9 mouse cellular contexts compared by ENCODE assay signal in genomic region chr9:117583638-117584037, GRCm38 (mm10). TPM values are rescaled to one million over a fixed set of nuclear protein-coding genes. Genes with fewer than 3 reads are reported as not detected.
DNase-seq lines count a peak whose midpoint lies in the region; ATAC-seq and TF ChIP-seq lines count a peak whose summit lies in the region.
"Had no signal": no experiment of that assay in that cellular context is flagged by ENCODE, and none has a peak within 500 bp of the region (broad histone marks: within the 10 kb centered on the region; RNA-seq: fewer than 3 reads in every experiment).

No protein-coding gene starts in this region.

- H3K27me3 ChIP-seq in forebrain, embryonic 13.5 days = no peaks in the 10 kb centered on the region
- H3K27me3 ChIP-seq in forebrain, embryonic 11.5 days (ENCODE audit: control insufficient read depth, insufficient read depth, low read length) = no peaks in the 10 kb centered on the region
- H3K27me3 ChIP-seq in limb, embryonic 14.5 days (ENCODE audit: control insufficient read depth, insufficient read depth, low read length) = no peaks in the 10 kb centered on the region

- 73% methylated on average over 7 of the region's 7 CpGs for WGBS in forebrain, embryonic 13.5 days
- WGBS in forebrain, embryonic 11.5 days = 80% methylated on average over 7 of the region's 7 CpGs
- 52% methylated on average over 7 of the region's 7 CpGs for WGBS in limb, embryonic 14.5 days

- no peak for DNase-seq in forebrain, embryonic 11.5 days (ENCODE audit: low spot score)
- DNase-seq in kidney, postnatal 4 days = peak; percentile 42 to 57
- no peak for DNase-seq in kidney, adult 8-10 months
- DNase-seq in NIH3T3 (ENCODE audit: low read depth) = peak; percentile 58
- peak; percentile 82 for DNase-seq in limb, embryonic 14.5 days (ENCODE audit: low spot score)
- DNase-seq in spleen, adult 12 weeks (ENCODE audit: low spot score) = no peak
- DNase-seq in spleen, postnatal 36 days (ENCODE audit: low spot score in 2 of 2) = no peak

- no peak overlapping the region for H3K4me2 ChIP-seq in forebrain, embryonic 13.5 days
- no peak overlapping the region for H3K4me2 ChIP-seq in forebrain, embryonic 11.5 days (ENCODE audit: low read depth, low read length, severe bottlenecking)
- H3K4me2 ChIP-seq in limb, embryonic 14.5 days (replicated peaks; ENCODE audit: low read depth, low read length, severe bottlenecking) = no peak overlapping the region

- peak; percentile 50; the same call in 1 of the 2 replicates for ATAC-seq in forebrain, embryonic 13.5 days
- ATAC-seq in forebrain, embryonic 11.5 days (replicated peaks; ENCODE audit: low FRiP score) = no peak
- ATAC-seq in limb, embryonic 14.5 days (ENCODE audit: low FRiP score, low read depth) = no peak; the same call in 1 of the 2 replicates

- no peak overlapping the region for H3K9ac ChIP-seq in forebrain, embryonic 13.5 days
- no peak overlapping the region for H3K9ac ChIP-seq in forebrain, embryonic 11.5 days (ENCODE audit: low read length)
- H3K9ac ChIP-seq in limb, embryonic 14.5 days (ENCODE audit: low read depth, low read length, severe bottlenecking) = no peak overlapping the region

- H3K4me3 ChIP-seq in forebrain, embryonic 13.5 days = no peak overlapping the region
- H3K4me3 ChIP-seq in forebrain, embryonic 11.5 days (ENCODE audit: low read depth, low read length) = no peak overlapping the region
- H3K4me3 ChIP-seq in limb, embryonic 14.5 days (replicated peaks; ENCODE audit: low read length) = no peak overlapping the region
- H3K4me3 ChIP-seq: erythroblast, embryonic 14.5 days had no signal

- H3K4me1 ChIP-seq in forebrain, embryonic 13.5 days = no peaks in the 10 kb centered on the region
- H3K4me1 ChIP-seq in forebrain, embryonic 11.5 days (replicated peaks; ENCODE audit: control insufficient read depth, insufficient read depth, low read length) = no peaks in the 10 kb centered on the region
- H3K4me1 ChIP-seq in limb, embryonic 14.5 days (ENCODE audit: control insufficient read depth, insufficient read depth, low read length) = no peaks in the 10 kb centered on the region

- H3K27ac ChIP-seq in forebrain, embryonic 13.5 days = no peak overlapping the region
- H3K27ac ChIP-seq in forebrain, embryonic 11.5 days (ENCODE audit: low read depth, low read length) = no peak overlapping the region
- H3K27ac ChIP-seq in limb, embryonic 14.5 days (replicated peaks; ENCODE audit: low read depth, low read length) = no peak overlapping the region

- TF ChIP-seq POLR2A in limb, embryonic 14.5 days (IDR thresholded peaks at IDR 0.05; ENCODE audit: borderline replicate concordance, extremely low read depth, insufficient read depth, insufficient read length) = no peak

- H3K36me3 ChIP-seq in forebrain, embryonic 13.5 days (ENCODE audit: poor library complexity, severe bottlenecking) = no peaks in the 10 kb centered on the region
- H3K36me3 ChIP-seq in forebrain, embryonic 11.5 days (ENCODE audit: control insufficient read depth, insufficient read depth, low read length) = no peaks in the 10 kb centered on the region
- no peaks in the 10 kb centered on the region for H3K36me3 ChIP-seq in limb, embryonic 14.5 days (ENCODE audit: control insufficient read depth, insufficient read depth, low read length)

- H3K9me3 ChIP-seq in forebrain, embryonic 13.5 days (replicated peaks) = no peaks in the 10 kb centered on the region
- H3K9me3 ChIP-seq in forebrain, embryonic 11.5 days (ENCODE audit: control insufficient read depth, low read length) = no peaks in the 10 kb centered on the region
- H3K9me3 ChIP-seq in limb, embryonic 14.5 days (ENCODE audit: control insufficient read depth, low read length) = no peaks in the 10 kb centered on the region

RNA-seq across cellular contexts. Expression of gene Rbms3, which starts 46.1 kb away (rescaled TPM):
- 11.1 and 13.1 TPM in 2 replicates for polyA plus RNA-seq in forebrain, embryonic 13.5 days (2015; fragmentation: Nextera tagmentation; extraction: Ambion mirVana)
- 12.2 and 15.2 TPM in 2 replicates for polyA plus RNA-seq in forebrain, embryonic 11.5 days (2014; fragmentation: Nextera tagmentation; extraction: Ambion mirVana)
- polyA plus RNA-seq in limb, embryonic 14.5 days (2012; rRNA removed) = 42.1 and 48.8 TPM in 2 replicates
- polyA plus RNA-seq in limb, embryonic 14.5 days (2014; fragmentation: Nextera tagmentation; extraction: Ambion mirVana) = 94.5 and 101 TPM in 2 replicates
- polyA plus RNA-seq: erythroblast, embryonic 14.5 days had no signal

Comparison
In these comparisons a context has a peak if more than half of its experiments do, and no peak if none do; other contexts are left out.
1. DNase-seq: peak in kidney, postnatal 4 days (2 of 2), NIH3T3 (single experiment) and limb, embryonic 14.5 days (single experiment); none in forebrain, embryonic 11.5 days (single experiment), kidney, adult 8-10 months (0 of 2), spleen, adult 12 weeks (single experiment) and spleen, postnatal 36 days (0 of 2).